Mouse (Mus musculus) retina, adult 2 months (tissue): ENCODE measurements around the gene Mrpl10.

Experiments
- DNase-seq: peaks from one replicate; pipeline ENCODE4 v3.0.0-alpha.2; 2012; ENCODE audit warnings: low read depth, low spot score

The Mrpl10 gene

DNA sequence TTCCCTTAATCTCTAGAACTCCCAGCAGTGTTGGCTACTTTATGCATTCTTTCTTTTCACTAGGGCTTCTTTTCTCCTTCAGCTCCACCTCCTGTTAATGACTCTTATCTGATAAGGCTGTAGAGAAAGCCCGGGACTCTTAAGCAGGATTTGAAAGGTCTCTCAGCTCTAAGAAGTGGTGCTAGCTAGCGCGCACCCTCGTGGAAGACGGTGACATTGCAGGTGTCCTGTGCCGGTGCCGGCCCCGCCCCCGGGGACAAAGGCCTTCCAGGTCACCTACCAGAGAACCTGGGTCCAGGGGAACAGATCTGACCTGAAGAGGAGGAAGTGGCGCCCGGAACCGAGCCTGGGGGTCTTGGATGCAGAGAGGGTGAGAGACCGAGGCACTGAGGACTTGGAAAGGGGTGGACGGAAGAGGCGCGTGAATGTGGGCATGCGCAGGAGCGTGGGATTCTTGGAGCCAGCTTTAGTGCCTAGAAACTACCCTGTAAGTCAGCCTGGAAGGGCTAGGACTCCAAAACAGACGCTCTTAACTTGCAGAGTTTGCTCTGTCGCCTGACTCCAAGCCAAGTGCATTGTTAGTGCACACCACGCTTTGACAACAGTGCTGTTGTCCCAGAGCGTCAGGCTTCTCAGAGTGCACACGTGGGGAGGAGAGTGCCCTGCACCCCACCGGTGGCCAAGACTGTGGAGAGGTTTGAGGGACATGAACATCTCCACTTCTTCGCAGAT is 11.5 kb upstream of the Mrpl10 start, which contains the start of gene Scrn2:
Gene Scrn2 (plus strand): TSS at position 253 of the 732 bp plus-strand sequence.
- peak; percentile 77 for DNase-seq

DNA sequence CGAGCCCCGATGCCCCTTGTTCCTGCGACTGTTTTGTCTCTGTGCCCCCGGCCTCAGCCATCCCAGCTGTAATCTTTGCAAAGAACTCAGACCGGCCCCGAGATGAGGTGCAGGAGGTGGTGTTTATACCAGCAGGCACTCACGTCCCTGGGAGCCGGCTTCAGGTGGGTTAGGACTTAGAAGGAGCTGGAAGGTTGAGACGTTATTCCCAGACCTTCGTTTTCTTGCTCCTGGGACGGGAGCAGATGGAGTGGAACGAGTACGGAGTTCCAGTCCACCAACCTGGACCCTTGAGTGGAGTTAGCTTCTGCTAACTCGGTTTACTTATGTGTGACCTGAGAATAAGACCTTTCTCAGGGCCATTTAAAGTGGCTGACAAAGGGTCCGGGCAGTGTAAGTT is 10.9 kb upstream of the Mrpl10 start:
- DNase-seq = no peak

DNA sequence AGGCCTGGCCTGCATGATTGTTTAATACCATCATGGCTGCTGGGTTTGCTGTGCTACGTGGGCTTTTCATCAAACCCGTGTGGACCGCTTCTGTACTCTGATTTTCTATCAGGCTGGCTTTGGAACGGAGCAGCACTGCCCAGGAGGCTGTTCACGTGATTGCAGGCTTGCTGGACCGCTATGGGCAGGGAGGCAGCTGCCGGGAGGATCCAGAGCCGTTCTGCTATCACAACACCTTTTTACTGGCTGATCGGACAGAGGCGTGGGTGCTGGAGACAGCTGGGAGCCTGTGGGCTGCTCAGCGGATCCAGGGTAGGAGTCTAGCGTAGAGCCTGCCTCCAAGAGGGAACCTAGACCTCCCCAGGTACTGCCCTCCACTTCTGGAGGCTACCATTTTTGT is 9.4 kb upstream of the Mrpl10 start:
- no peak for DNase-seq

DNA sequence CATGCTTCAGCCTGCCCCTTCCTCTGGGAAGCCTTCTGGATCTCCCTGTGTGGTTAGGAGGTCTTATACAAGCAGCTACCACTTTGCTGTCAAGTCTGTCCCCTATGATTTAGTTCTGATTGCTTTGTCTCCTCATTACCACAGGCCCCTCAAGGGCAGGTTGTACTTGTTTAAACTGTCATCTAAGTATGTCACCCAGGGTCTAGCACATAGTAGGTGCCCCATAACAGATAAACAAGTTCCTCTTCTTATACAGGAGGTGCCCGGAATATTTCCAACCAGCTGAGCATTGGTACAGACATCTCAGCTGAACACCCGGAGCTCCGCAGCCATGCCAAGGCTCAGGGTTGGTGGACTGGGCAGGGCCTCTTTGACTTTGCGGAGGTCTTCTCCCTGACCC is 8.9 kb upstream of the Mrpl10 start:
- no peak for DNase-seq

DNA sequence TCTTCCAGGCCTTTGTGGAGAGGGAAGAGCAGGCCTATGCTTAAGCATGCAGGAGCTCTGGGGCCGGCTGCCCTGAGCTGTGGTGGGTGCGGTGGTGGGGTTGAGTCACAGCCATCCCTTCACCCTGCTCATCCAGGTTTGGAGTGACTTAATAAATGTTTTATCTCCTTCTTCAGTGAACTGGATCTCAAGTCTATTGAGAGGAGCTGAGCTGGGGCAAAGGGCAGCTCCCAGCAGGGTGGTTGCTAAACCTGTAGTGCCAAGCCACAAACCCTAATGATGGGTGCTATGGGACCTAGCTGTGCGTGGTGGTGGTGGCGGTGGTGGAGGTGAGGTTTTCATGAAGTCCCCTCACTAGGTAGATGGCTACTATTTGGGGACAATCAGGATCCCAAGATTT is 7.6 kb upstream of the Mrpl10 start:
- DNase-seq = no peak

DNA sequence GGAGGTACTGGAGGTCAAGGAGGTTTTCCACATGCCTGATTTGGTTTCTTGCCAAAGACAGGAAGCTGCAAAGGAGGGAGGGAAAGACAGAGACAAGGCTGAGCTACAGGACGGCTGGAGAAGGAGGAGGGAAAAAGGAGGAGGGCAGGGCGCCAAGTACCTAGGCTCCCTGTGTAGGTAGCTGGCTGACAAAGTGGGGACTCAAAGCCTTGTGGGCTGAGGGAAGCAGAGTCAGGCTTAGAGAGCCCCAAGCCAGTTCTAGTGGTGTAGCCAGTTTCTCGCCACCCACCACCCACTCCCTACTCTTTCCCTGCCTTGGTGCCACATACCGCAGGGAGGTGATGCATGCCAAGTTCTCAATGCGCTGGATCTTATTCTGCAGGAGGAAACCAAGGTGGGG is 5.2 kb upstream of the Mrpl10 start:
- DNase-seq = no peak

DNA sequence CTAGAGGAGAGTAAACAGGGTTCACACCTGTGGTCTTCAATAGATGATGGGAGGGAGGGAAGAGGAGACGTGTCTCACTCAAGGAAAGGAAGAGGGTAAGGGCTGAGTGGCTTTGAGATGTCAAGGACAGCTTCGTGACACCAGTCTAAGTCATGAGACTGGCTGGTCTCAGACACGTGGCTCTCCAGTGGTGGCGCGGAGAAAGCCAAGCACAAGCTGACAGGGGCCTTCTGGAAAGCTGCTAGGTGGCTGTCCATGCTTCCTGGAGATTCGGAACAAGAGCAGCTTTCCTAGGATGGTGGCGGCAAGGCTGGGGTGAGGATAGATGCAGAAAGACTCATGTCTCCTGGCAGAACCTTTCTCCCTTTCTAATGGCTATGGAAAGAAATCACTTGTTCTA is 2.5 kb upstream of the Mrpl10 start:
- no peak for DNase-seq

DNA sequence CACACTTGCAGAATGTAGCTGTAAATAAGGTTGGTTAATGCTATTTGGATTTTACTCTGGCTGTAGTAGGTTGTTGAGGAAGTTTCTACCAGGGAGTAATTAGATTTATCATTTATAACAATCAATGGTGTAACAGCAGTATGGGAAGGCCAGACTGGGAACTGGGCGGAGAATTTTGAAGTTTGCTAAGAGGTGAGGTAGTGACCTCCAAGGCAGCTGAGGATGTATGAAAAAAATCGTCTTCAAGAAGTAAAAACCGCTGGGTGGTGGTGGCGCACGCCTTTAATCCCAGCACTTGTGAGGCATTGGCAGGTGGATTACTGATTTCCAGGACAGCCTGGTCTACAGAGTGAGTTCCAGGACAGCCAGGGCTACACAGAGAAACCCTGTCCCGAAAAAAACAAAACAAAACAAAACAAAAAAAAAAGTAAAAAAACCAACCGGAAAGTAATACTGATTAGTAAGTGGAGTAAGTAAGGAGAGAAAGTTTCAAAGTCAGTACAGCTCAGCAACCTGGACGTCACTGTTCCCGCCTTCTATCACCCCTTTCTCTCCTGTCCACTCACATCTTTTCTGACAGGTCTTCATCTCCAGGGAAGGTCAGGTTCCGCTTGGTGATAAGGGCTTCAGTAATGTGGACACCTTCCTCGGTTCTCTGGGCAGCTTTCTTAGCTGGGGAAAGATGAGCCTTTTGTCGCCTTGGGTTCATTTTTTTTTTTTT is 899 bp upstream of the Mrpl10 start:
- no peak for DNase-seq

DNA sequence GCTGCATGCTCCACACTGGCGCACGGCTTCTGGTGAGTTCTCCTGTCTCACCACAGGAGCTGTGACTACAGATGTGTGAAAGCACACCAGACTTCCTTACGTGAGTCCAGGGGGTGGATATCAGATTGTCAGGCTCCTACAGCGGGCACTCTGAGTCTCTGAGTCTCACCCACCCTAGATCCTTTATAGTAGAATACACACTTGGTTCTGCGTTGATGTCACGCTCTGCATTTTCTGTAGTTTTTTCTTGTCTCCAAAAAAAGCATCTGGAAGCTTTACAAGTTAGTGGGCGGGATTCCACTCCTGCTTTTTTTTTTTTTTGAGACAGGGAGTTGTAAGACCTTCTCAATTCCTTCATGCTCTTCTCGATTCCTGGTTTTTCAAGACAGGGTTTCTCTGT is 3.5 kb downstream of the Mrpl10 start:
- DNase-seq = no peak

DNA sequence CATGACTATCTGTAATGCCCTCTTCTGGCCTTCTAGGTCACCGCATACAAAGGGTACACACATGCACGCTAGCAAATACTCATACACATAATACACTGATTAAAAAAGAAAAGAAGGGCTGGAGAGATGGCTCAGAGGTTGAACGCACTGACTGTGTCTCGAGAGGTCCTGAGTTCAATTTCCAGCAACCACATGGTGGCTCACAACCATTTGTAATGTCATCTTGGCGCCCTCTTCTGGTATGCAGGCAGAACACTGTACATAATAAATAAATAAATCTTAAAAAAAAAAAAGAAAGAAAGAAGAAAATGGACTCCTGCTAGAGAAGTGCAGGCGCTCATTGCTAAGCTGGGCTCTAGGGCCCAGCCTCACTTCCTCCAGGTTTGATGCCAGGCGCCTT is 4.5 kb downstream of the Mrpl10 start:
- DNase-seq = no peak

DNA sequence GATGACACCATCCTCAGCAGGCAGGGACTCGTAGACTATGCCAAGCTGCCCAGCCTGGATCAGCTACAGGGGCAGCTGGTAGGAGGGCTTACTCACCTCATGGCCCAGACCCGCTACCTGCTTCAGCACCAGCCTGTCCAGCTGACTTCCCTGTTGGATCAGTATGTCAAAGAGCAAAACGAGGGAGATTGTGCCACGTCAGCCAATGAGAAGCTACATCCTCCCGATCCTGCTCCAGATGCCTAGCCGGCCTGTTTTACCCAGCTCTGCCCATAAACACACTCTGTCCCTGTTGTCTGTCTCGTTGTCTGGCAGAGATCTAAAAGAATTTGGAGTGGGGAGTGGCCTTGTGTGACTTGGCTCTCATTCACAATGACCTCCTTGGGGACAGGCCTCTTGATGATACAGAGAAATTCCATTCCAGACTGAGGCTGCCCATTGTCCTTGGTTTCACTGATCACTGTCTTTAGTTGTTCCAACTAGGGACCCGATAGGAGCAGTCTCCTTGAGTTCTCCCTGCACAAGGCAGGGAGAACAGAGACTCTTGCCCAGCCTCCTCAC is 6.8 kb downstream of the Mrpl10 start:
- no peak for DNase-seq

DNA sequence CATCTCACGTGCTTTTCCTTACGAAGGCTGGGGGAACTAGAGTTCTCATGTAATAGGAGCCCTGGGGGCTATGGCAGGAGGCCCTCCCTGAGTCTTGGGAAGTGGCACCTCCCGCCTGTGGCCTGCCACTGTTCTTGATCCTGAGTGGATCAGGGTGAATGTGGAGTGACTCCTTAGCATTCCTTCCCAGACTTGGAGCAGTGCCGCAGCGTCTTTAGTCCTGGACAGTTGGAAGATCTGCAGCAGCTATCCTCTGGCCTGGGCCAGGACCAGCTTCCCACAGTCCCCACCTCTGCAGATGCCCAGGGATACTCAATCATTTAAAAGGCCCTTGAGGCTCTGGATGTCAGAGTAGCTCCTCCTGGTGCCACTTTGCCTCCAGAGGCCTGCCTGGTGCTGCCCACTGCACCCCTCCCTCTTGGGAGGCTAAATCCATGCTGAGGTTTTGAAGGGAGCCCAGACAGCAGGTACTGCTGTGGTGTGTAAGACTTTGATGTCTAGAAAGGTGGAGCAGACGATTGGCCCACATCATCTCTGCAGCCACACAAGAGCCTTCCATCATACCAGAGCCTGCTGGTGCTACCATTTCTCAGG is 8.2 kb downstream of the Mrpl10 start:
- DNase-seq = no peak

DNA sequence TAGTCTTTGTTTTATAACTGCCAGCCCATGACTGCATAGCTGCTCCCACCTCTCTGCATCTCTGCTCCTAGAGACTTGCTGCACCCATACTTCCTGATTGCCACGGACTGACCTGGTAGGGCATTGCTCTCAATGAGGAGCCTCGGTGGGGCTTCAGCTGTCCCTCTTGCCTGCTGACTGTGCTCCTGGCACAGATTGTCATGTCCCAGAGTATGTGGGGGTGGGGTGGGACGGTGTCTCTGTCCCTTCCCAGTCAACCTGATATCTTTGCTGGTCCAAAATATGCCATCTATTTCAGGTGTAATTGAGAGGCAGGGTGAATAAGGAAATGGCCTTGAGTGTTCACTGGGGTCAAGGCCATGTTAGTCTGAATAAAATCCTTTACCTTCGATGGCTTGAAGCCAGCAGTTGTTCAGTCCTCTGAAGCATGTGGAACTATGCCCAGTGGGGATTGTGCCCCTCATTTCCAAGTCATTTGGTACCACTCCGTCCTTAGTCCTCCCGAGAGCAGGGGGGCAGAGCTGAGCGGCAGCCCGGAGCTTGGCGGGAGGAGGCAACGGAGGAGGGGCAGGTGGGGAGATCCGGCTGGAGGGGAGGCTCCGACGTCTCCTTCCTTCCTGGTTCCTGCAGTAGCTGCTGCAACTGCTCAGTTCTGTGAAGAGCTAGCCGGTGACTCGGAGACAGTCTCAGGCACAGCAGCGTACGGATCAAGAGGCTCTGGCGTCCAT is 9.0 kb downstream of the Mrpl10 start, which contains the start of gene Osbpl7:
Gene Osbpl7 (plus strand): TSS at position 413 of the 728 bp plus-strand sequence.
- peak; percentile 45 for DNase-seq

DNA sequence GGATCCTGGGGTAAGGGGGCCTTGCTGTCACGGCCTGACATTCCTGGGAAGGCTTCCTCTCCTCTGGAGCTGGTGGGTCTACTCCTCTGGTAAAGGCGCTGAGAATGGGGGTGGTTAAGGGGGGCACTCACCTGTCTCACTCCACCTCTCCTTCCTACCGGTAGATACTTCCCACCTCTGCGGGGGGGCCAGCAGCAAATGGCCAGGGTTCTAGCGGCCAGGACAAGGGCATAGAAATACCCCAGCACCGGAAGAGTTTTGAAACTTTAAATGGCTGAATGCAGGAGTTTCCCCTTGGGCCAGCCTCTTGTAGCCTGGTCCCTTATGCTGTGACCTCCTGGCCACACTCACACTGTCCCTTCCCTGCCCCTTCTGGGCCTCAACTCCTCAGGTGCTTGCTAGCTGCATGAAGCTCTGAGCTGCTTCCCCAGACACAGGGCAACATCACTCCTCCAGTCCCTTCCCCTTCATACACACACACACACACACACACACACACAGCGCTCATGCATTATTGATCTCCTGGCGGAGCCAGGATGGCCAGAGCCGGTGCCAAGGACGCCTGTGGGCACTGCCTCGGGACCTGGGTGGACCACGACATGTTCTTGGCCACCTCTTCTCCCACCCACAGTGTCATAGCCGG is 9.7 kb downstream of the Mrpl10 start:
- DNase-seq = no peak

DNA sequence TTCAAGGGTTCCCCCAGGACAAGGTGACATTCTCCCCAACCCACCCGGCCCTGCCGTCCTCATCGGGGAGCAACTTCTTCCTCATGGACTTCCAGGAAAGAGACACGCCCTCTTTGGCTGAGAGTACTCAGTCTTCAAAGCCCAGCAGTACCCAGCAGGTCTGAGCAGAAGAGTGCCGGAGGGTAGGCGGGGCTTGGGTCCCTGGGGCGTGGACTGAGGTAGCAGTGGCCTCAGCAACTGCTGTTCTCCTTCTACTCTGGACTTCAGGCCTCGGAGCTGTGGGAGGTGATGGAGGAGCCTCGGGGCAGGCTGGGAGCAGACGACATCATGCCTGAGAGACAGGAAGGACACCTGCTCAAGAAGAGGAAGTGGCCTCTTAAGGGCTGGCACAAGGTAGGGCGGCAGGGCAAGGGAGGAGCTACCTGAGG is 10.9 kb downstream of the Mrpl10 start:
- no peak for DNase-seq

DNA sequence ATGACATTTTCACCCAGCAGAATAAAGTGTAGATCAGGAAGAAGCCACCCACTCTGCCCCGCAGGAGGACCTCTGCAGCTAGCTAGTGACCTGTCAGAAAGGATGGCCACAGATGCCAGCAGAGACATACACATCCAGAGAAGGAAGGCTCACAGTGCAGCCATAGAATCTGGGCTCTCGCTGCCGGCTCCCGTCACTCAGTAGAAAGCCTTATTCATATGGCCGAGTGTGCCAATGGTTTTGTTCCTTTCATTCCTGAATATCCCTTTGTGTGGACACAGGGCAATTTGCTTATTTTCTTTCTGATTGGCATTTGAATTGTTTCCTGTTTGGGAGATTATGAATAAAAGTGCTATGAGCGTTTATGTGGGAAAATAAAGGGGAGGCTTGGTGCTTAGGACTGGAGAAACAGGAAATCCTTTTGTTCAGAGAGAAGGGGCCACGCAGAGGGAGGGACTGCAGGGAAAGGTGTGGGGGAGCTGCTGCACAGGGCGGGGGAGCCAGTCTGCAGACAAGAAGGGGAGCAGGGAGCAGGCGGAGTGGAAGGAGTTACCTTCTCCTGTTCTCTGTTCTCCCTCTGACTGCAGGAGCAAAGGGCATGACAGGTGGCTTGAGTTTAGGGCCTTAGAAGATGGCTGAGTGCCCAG is 22.0 kb downstream of the Mrpl10 start:
- DNase-seq = no peak

DNA sequence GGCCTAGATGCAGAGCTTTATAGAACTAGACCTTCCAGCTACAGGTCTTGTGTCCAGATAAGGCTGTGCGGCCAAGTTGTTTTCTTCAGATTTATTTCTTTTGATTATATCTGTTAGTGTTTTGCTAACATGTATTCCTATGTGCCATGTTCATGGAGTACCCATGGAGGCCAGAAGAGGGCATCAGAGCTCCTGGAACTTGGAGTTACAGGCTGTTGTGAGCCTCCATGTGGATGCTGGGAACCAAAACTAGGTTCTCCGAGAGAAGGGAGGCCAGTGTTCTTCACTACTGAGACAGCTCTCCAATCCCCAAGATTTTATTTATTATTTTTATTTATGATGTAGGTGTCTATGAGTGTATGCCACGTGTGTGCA is 22.5 kb downstream of the Mrpl10 start:
- DNase-seq = no peak

DNA sequence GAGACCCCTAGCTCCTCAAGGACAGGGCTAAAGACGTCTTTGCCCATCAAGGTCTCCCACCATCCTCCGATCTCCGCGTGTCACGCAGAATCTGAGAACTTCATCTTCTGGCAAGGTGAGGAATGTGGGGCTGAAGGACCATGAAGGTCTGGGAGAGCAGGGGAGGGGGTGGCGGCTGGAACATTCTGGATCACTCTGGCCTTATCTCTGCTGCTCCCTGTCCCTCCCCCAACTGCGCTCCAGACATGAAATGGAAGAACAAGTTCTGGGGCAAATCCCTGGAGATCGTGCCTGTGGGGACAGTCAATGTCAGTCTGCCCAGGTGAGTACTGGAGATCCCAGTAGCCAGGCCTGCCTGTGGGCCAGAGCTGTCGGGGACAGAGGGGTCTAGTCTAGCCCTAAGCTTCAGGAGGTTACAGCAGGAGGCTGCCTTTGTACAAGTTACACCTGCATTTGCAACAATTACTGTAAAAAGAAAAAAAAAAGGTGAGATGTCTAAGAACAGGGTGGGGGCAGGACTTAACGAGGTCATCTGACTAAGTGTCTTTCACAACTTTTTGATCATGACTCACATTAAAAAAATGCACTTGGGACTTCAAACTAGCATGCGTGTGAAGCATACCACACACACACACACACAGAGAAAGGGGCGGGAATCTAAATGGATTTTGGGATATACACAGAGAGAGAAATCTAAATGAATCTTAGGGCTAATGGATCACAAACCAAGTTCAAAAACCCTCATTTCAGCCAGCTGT is 24.4 kb downstream of the Mrpl10 start:
- no peak for DNase-seq

DNA sequence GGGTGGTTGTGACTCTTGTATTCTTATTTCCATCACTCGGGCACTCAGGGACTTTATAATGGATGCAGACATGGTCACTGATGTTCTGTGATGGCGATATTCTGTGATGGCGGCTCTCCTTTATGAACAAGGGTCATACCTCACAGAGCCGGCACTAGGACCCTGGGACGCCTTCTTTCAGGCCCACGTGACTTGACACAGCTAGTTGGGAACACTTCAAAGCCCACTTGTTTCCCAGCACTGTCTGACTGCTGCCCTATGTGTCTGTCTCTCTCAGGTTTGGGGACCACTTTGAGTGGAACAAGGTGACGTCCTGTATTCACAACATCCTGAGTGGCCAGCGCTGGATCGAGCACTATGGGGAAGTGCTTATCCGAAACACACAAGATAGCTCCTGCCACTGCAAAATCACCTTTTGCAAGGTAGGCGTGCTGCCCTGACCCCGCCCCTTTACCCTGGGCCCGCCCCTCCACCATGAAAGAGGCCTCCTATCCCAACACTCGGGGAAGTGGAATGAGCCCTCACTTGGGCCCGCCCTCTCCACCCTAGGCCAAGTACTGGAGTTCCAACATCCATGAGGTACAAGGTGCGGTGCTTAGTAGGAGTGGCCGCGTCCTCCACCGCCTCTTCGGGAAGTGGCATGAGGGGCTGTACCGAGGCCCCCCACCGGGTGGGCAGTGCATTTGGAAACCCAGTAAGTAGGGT is 25.4 kb downstream of the Mrpl10 start:
- DNase-seq = no peak
